Mouse (Mus musculus) MEL (cell line): ENCODE measurements at regions not wholly inside any gene's neighbourhood (a gene's known extent, or its start where the extent isn't known, plus 50 kb on each side); places are given as distances from the start of the nearest gene placed in this dataset.

ENCODE experiments used
- BHLHE40 ChIP-seq: IDR thresholded peaks from 2 replicates; pipeline ENCODE4 v1.6.1; 2012; ENCODE audit warnings: low read depth, mild to moderate bottlenecking, inconsistent platforms, low read length, improper control_type of control experiment, borderline replicate concordance
- CTCF ChIP-seq, 3 experiments: IDR thresholded peaks in 2 of 3; conservative IDR thresholded peaks in 1 of 3; 2 replicates each; pipeline ENCODE4 v1.5.1; 2011 to 2012; ENCODE audit warnings: low read length in 3 of 3, low read depth in 2 of 3, mild to moderate bottlenecking in 2 of 3, improper control_type of control experiment in 1 of 3, inconsistent platforms in 1 of 3, mixed read lengths in 1 of 3, moderate library complexity in 1 of 3; ENCODE audit not compliant: control insufficient read depth in 1 of 3, insufficient read depth in 1 of 3, poor library complexity in 1 of 3, severe bottlenecking in 1 of 3
- RAD21 ChIP-seq: IDR thresholded peaks from 2 replicates; pipeline ENCODE4 v1.6.1; 2011; ENCODE audit warnings: mild to moderate bottlenecking, low read depth, low read length, improper control_type of control experiment
- RCOR1 ChIP-seq: IDR thresholded peaks from 2 replicates; pipeline ENCODE4 v1.6.1; 2012; ENCODE audit warnings: low read depth, mild to moderate bottlenecking, inconsistent platforms, low read length, improper control_type of control experiment

- TF ChIP-seq CTCF (IDR thresholded peaks at IDR 0.05 in 2 of 3, conservative IDR thresholded peaks at IDR 0.05 in 1 of 3; ENCODE audit: control insufficient read depth in 1 of 3, insufficient read depth in 1 of 3, low read depth in 2 of 3, low read length in 3 of 3, poor library complexity in 1 of 3, severe bottlenecking in 1 of 3): no peak
- TF ChIP-seq RCOR1: no peak
- TF ChIP-seq RAD21: no peak
- TF ChIP-seq BHLHE40: no peak
These were observed 182.9 kb downstream of the Rap2a start for GRCm38 (mm10) chr14:120661111-120661510.
